Mouse (Mus musculus) T-helper 2 cell (primary cell): ENCODE data around the gene Ttc7b.

ENCODE experiments used
- in situ Hi-C: fragments of 300-600 bp; cut with MboI, MseI; formaldehyde crosslinking; loops from one replicate; pipeline ENCODE4 v1.15.1; 2025; ENCODE audit warnings: high pct_unique_total_duplicates

Gene Ttc7b

DNA sequence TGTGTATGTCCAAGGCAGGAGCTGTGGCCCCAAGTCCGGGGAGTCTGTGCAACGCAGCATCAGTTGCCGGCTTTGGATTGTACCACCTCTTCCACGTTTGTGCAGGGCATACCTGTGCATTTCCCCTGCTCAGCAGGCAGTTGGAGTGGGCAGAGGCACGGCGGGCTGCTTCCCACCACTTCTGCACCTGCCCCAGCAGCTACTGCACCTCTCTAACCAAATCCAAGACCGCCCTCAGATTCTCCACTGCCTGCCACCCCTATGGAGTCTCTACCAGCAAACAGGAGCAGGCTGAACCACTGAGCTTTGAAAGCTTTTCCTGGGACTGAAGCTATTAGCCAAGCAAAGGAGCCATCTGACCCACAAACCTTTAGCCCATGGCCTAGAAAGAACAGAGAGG lies 30.8 kb downstream of the Ttc7b start:
- in situ Hi-C loops: no loop called here

GRCm38 (mm10) chr12:100488368-100488767 lies 32.3 kb downstream of the Ttc7b start:
- in situ Hi-C loops: no loop called here

DNA sequence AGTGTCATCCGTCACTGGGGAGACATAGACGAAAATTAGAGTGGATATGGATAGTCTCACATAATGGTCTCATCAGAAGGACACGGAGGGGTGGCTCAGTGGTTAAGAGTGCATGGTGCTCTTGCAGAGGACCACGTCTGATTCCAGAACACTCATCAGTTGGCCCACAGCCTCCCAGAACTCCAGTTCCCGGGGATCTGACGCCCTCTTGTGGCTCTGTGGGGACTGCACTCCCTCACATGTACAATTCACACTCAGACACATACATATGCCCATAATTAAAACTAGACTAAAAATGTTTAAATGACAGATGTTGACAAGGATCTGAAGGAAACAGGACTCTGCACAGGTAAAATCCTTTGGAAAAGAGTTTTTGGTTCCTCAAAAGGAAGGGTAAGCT lies 34.4 kb downstream of the Ttc7b start:
- in situ Hi-C loops: no loop called here

- in situ Hi-C loops: no loop called here
These were observed 37.6 kb downstream of the Ttc7b start for GRCm38 (mm10) chr12:100483054-100483453.

DNA sequence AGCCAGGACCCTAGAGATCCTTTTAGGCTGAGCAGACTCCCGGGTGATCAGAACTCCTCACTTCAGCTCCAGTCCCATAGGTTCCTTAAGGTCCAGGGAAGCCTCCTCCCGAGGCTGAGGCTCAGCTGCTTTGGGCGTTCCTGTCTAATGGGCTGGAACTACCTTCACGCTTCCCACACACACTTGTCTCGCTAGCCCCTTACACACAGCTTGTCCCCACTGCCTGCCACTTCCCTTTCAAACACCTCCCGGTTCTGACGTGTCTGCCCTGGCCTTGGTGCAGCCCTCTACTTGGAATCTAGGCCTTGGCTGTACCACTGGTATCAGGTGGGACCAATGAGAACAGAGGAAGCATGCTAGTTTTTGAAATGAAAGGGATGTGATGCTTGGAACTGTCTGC lies 38.4 kb downstream of the Ttc7b start:
- in situ Hi-C loops: no loop called here

- in situ Hi-C loops: no loop called here
These were observed 39.1 kb downstream of the Ttc7b start for GRCm38 (mm10) chr12:100481443-100482026.

- in situ Hi-C loops: no loop called here
These were observed 39.8 kb downstream of the Ttc7b start for GRCm38 (mm10) chr12:100480642-100481442.

DNA sequence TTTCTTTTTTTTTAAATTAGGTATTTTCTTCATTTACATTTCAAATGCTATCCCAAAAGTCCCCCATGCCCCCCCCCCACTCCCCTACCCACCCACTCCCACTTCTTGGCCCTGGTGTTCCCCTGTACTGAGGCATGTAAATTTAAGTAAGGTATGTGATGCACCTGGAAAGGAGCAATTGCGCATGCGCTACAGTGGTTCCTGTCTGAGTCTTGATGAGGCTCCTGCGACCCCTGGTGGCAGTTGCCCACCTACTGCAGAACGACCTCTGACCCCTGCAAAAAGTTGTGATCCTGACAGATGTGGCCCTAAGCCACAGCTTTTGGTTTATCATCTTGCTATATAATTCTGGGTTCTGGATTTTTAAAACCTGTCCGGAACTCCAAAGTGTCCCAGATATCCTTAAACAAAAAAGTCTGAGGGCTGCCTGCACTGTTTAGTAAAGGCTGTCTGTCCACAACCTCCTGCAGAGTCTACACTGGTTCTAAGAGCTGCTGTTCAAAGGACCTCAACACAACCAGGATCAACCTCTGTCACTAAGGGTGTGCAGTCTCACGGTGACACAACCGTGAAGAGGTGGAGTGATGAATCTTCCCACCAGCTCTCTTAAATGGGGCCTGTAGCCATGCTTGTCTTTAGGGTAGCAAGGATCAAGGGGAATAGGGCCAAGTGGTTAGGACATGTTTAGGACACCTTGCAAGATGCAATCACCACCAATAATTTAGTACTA lies 40.6 kb downstream of the Ttc7b start:
- in situ Hi-C loops: no loop called here

- in situ Hi-C loops: no loop called here
These were observed 41.3 kb downstream of the Ttc7b start for GRCm38 (mm10) chr12:100479270-100479869.

DNA sequence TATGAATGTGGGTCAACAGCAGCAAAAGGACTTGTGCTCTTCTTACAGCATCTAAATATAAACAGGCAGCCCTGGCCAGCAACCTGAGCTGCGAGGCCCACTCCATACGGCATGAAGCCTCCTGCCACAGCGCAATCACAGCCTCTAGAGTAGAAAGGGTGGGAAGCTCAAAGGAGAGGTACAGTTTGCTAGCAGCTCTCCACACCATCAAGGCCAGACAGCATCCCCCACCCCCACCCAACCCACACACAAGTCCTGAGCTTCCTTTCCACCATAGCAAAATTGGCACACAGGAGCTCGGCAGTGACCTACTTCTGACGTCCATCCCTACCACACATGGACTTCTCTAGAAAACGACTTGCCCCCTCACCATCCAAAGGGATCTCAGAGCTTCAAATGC lies 42.0 kb downstream of the Ttc7b start:
- in situ Hi-C loops: no loop called here

DNA sequence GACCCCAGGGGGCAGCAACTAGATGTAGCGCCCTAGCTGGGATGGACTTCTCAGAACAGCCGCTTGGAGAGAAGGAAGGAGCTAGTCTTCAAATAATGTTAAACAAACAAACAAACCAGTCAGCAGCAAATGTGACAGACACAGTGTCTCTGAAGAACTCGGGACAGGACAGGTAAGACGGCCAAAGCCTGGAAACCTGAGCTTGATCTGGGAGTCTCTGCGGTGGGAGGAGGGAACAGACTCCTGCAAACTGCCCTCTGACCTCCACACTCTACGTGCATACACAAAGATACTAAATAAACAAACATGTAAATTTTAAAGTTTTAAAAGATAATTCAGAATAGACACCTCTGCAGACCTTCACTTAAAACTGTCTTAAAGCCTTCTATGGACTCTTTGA lies 42.5 kb downstream of the Ttc7b start:
- in situ Hi-C loops: no loop called here

GRCm38 (mm10) chr12:100477474-100477873 lies 43.2 kb downstream of the Ttc7b start:
- in situ Hi-C loops: no loop called here

DNA sequence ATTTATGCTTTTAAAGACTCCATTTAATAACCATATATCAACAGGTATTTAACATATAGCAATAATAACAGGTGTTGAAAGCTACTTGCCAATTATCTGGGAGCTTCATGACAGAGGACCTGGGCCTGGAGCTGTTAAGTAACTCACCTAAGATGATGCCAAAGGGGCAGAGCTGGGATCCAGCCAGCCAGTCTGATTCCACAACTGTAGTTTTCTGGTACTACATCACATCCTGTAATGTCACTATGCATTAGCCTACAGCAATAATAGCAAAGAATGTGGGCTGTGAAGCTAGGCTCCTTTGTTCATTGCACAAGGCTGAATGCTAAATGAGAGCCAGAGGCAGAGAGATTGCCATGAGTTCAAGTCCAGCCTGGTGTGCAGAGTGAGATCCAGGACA lies 44.3 kb downstream of the Ttc7b start:
- in situ Hi-C loops: no loop called here

DNA sequence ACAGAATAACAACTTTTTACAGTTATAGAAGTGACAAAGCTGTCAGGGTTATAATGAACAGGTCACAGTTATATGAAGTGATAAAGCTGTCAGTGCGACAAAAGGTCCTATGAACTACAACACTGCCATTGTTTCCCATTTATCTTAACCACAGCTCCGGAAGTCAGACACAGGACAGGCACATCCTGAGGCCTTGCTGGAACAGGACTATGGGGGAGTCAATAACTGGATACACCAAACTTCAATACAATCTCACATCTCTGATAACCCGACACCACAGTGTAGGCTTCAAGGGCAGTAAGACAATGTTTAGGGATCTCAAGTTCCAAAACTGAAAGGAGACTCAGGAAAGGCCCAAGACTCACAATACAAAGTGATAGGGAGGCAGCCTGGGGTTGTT lies 45.1 kb downstream of the Ttc7b start:
- in situ Hi-C loops: no loop called here

DNA sequence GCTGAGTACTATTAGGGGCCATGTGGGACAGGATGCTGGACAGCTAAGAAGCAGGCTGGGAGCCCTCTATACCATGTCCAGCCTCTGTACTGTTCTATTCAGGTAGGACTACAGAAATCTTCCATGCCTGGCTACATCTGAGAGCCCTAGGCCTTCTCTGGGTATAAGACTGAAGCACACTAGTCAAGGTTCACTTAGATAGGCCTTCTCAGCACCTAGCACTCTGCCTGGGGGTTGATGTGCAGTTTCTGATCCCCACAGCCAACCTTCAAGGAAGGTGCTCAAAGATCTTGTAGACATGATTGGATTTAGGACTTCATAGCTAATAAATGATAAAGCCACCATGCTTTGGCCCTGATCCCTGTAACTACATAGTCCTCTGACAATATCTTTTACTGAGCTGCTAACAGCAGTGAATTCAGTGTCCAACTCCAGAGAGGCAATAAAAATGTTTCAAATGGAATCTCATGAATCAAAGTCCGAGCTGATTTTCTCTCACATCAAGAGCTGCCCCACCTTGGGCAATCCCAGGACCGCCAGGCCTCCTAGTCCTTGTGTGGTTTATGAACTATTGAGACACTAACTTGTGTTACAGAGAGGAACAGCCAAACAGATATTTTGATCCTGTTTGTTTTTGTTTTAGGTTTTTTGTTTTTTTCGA lies 45.8 kb downstream of the Ttc7b start:
- in situ Hi-C loops: no loop called here

DNA sequence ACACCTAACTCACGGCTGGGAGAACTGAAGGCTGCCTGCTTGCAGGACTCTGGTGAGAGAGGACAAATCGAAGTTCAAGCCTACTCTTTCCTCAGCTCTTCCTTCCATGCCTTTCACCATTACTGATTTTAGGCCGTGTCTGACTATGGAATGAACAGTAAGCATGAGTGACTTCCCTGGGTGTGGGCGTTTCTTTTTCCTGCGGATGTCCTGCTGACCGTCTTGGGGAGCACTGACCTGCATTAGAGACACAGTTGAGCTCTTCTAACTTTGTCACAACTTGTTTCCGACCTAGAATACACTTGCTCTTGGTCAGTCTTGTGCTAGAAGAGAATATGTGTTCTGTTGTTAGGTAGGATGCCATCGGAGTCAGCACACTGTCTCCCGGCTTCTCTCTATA lies 50.3 kb downstream of the Ttc7b start:
- in situ Hi-C loops: no loop called here

- in situ Hi-C loops: no loop called here
These were observed 50.9 kb downstream of the Ttc7b start for GRCm38 (mm10) chr12:100469503-100470293.

DNA sequence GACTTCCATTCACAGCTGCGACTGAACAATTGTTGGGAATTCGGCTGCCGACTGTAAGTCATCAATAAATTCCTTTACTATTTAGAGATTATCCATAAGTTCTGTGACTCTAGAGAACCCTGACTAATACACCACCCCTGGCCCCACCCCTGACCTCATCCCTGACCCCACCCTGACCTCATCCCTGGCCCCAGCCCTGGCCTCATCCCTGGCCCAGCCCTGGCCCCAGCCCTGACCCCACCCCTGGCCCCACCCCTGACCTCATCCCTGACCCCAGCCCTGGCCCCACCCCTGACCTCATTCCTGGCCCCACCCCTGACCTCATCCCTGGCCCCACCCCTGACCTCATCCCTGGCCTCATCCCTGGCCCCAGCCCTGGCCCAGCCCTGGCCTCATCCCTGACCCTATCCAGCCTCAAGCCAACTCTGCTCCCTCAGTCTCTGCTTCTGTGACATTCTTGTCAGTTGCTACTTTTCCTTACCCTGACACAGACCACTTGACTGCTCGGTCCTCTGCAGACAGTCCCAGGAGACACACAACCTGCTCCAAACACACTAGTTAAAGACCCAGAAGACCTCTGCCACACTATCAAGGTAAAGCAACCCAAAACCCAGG lies 55.4 kb downstream of the Ttc7b start:
- in situ Hi-C loops: no loop called here

DNA sequence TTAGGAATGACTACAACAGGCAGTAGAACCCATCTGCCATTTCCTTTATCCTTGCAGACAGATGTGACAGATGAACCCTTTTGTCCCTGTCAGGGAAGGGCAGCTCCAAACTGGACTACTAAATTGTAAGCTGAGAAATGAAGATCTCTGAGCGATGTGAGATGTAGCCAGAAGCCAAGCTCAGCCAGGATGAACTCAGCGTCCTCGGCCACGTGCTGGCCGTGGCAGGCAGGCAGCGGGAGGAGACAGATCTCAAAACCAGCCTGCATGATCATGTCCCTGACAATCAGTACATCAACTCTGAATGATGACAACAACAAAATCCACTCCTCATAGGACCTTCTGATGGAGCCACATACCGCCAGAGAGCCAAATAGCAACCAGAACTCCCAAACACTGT lies 62.9 kb downstream of the Ttc7b start:
- in situ Hi-C loops: no loop called here

DNA sequence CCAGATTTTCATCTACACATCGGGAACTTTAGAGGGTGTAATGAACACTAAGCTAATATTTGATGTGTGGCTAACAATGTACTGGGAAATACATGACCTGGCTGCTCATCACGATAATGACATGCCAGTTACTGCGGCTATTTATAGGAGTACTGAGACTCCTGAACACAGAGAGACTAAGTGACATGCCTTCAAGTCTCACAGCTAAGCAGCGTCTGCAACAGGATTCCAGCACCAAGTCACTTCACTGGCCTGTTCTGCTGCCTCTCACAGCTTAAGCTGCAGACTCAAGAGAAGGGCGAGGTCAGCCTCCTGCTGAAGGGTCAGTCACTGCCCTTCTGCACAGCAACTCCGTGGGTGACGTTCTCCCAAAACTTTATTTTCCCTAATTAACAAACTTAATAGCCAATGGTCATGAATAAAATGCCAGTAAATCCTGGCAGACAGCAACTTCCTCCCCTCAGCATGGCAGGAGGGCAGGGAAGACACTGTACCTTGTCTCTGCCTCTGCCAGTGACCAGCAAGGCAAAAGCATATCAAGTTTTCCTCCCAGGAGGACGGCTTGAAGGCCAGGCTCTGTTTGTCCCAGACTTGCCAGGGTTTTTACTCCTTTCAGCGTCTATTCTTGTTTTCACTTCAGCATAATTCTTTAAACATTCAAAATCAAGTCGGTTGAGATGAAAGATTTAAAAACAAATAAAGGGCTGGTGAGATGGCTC lies 64.2 kb downstream of the Ttc7b start:
- in situ Hi-C loops: no loop called here
